Mouse (Mus musculus): Measurements from ENCODE around the gene Pde4d. TPM values are rescaled to one million over a fixed set of nuclear protein-coding genes. Genes with fewer than 3 reads are reported as not detected.

Pde4d gene
- total RNA-seq, 2 experiments from 2014 or later = 284 to 289 TPM

- no peak for DNase-seq (ENCODE audit: low spot score)
Measured at GRCm38 (mm10) chr13:109651790-109652605, 1202.2 kb downstream of the Pde4d start.

GRCm38 (mm10) chr13:109652631-109653030, 1202.9 kb downstream of the Pde4d start:
- DNase-seq (ENCODE audit: low spot score) = peak; percentile 43

- DNase-seq (ENCODE audit: low spot score) = no peak
Measured at GRCm38 (mm10) chr13:109655390-109655789, 1205.6 kb downstream of the Pde4d start.

GRCm38 (mm10) chr13:109659103-109659502, 1209.4 kb downstream of the Pde4d start:
- DNase-seq (ENCODE audit: low spot score) = no peak

- DNase-seq (ENCODE audit: low spot score) = no peak
Measured at GRCm38 (mm10) chr13:109661345-109661744, 1211.6 kb downstream of the Pde4d start.

- no peak for DNase-seq (ENCODE audit: low spot score)
Measured at GRCm38 (mm10) chr13:109662099-109662498, 1212.4 kb downstream of the Pde4d start.

GRCm38 (mm10) chr13:109662731-109663130, 1213.0 kb downstream of the Pde4d start:
- DNase-seq (ENCODE audit: low spot score) = no peak

- no peak for DNase-seq (ENCODE audit: low spot score)
Measured at GRCm38 (mm10) chr13:109664956-109665802, 1215.4 kb downstream of the Pde4d start.

GRCm38 (mm10) chr13:109665803-109666403, 1216.2 kb downstream of the Pde4d start:
- DNase-seq (ENCODE audit: low spot score) = no peak

- no peak for DNase-seq (ENCODE audit: low spot score)
Measured at GRCm38 (mm10) chr13:109669965-109670364, 1220.2 kb downstream of the Pde4d start.

- no peak for DNase-seq (ENCODE audit: low spot score)
Measured at GRCm38 (mm10) chr13:109671589-109672347, 1222.0 kb downstream of the Pde4d start.

GRCm38 (mm10) chr13:109677047-109677446, 1227.3 kb downstream of the Pde4d start:
- no peak for DNase-seq (ENCODE audit: low spot score)

GRCm38 (mm10) chr13:109677617-109678016, 1227.9 kb downstream of the Pde4d start:
- no peak for DNase-seq (ENCODE audit: low spot score)

- DNase-seq (ENCODE audit: low spot score) = no peak
Measured at GRCm38 (mm10) chr13:109678991-109679390, 1229.2 kb downstream of the Pde4d start.

- DNase-seq (ENCODE audit: low spot score) = no peak
Measured at GRCm38 (mm10) chr13:109680229-109680628, 1230.5 kb downstream of the Pde4d start.

GRCm38 (mm10) chr13:109681699-109682293, 1232.0 kb downstream of the Pde4d start:
- DNase-seq (ENCODE audit: low spot score) = no peak

GRCm38 (mm10) chr13:109683001-109683400, 1233.3 kb downstream of the Pde4d start:
- DNase-seq (ENCODE audit: low spot score) = no peak

- DNase-seq (ENCODE audit: low spot score) = no peak
Measured at GRCm38 (mm10) chr13:109684985-109685295, 1235.2 kb downstream of the Pde4d start.

GRCm38 (mm10) chr13:109685296-109686115, 1235.8 kb downstream of the Pde4d start:
- peak; percentile 36 for DNase-seq (ENCODE audit: low spot score)

Measured in gastrocnemius, adult 18-20 months (tissue).